Mouse (Mus musculus) heart, postnatal 25 days (tissue): ENCODE data around the gene Ganc. TPM values are rescaled to one million over a fixed set of nuclear protein-coding genes. Genes with fewer than 3 reads are reported as not detected.
A peak's percentile ranks its signal among the peaks of the same experiment; 100 is the strongest.

Source experiments
- DNase-seq: peaks from one replicate; pipeline ENCODE4 v3.0.0; 2022; ENCODE audit warnings: low spot score
- intact Hi-C: fragments of 180-260 bp; cut with DNase I; formaldehyde crosslinking; loops from one replicate; pipeline ENCODE4 v1.15.1; 2025
- total RNA-seq, 2 experiments: library from RNA; stranded (reverse); gene quantifications; 2 replicates each; pipeline ENCODE4 v1.2.3; 2021

Gene Ganc
- total RNA-seq, 2 experiments from 2014 or later, result 23.1 to 25.2 TPM

- intact Hi-C loops, result no loop called here
Measured at GRCm38 (mm10) chr2:120446373-120446772, 42.7 kb downstream of the Ganc start.

DNA sequence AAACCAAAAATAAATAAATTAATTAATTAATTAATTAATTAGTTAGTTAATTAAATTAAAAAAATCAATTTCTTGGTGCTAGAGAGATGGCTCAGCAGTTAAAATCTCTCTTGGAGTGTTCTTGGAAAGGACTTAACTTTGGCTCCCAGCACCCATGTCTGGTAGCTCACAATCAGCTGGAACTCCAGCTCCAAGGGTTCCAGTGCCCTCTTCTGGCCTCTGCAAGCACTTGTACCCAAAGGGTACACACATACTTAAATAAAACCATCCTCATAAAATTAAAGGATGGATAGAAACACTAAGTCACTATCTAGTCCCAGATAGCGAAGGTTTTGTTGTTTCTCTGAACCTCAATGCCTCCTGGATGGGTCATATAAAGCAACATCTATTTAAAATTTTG, 43.6 kb downstream of the Ganc start:
- intact Hi-C loops, result no loop called here
- DNase-seq, result no peak

More at GRCm38 (mm10) chr2:120446373-120446772, 42.7 kb downstream of the Ganc start:
- no peak for DNase-seq

DNA sequence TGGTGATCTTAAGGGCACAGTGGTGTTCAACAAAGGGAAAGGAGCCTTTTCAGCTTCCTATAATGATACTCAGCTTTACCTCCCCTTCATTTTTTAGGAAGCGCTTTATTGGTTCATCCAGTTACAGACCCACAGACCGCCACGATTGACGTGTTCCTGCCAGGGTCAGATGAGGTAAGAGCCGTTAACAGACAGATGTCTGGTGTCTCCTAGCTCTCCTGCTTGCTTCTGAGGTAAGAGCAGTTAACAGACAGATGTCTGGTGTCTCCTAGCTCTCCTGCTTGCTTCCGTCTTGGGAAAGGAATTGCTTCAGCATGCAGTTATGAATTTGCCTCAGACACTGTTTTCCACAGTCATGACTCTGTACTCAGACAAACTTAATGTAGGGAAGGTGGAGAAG, 47.0 kb downstream of the Ganc start:
- no peak for DNase-seq
- intact Hi-C loops, result no loop called here

DNA sequence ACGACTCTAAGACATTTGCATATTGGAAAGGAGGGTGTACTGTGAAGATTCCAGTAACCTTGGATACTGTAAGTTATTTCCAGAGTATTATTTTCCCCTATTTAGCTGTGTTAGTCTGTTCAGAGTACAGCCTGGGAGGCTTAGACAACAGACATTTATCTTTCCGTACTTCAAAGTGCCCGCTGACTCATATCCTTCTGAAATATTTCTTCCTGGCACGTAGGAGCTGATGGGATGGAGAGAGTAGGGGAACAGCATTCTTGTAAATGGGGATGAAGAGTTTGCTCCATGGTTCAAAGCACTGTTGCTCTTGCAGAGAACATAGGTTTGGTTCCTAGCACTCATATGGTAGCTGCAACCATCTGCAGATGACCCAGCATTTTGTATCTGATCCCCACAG, 48.9 kb downstream of the Ganc start:
- no peak for DNase-seq
- intact Hi-C loops, result no loop called here

GRCm38 (mm10) chr2:120454987-120455386, 51.3 kb downstream of the Ganc start:
- intact Hi-C loops, result no loop called here
- no peak for DNase-seq

DNA sequence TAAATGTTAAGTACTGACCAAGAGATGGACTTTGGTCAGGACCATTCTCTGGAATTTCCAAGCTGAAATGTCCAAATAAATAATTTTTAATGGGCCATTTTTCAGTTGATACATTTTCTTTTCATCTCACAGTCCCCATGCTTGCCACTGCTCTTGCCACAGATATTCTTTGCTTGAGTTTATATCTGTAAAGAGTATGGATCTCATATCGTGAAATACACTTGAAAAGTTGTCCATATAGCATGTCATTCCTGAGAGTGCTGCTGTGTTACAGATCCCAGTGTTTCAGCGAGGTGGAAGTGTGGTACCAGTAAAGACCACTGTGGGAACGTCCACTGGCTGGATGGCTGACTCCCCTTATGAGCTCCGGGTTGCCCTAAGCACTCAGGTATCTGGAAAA, 52.0 kb downstream of the Ganc start, which contains the start of gene Capn3:
TSS of gene Capn3 (plus strand) at position 301 of the 400 bp plus-strand sequence.
- intact Hi-C loops, result no loop called here
- no peak for DNase-seq

DNA sequence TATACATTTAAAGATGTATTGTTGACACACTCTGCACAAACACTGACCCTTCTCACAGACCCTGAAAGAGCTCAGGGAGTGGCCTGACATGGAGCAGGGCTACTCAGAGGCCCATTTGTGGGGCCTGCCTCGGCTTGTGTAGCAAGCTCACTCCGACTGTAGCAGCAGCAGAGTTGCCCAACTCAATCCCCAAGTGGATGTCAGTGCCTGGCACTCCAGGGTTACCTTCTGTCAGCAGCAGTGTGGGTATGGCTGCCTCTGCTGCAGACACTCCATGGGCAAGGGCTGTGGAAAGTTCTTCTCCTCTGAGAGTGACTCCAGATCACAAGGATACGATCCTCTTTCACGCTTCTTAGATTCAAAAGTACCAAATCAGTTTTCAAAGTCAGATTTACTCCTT, 56.5 kb downstream of the Ganc start:
- no peak for DNase-seq
- intact Hi-C loops, result no loop called here

DNA sequence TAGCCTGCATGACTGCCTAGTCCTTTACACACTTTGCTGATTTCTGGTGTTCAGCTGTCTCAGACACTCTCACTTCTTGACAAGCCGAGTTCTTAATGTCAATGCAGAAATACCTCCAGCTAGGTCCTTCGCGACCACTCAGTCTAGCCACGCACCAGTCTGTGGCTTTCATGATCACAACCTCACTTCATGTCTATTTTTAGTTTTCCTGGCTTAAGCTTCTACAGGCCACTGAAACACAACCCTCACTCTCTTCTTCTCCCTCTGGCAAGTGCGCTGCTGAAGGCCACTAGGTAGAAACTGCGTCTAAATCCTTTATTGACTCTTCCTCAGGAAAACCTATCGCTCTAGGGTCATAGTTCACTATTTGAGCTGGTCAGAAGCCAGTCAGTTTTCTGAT, 59.6 kb downstream of the Ganc start:
- intact Hi-C loops, result no loop called here
- DNase-seq, result no peak

DNA sequence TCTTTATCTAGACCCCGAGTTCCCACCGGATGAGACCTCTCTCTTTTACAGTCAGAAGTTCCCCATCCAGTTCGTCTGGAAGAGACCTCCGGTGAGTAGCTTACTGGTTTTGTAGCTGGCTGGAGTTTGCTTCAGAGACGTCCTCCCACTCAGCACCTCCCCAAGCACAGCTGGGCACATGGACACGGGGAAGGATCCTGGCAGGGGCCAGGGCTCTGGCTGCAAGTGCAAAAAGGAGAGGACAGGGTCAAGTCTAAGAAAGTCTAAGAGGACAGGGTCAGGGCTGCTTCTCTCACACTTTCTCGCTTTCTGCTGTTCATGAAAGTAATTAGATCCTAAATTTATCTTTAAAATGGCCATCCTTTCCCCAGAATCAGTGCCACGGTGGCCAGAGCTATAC, 60.4 kb downstream of the Ganc start:
- intact Hi-C loops, result no loop called here
- no peak for DNase-seq

DNA sequence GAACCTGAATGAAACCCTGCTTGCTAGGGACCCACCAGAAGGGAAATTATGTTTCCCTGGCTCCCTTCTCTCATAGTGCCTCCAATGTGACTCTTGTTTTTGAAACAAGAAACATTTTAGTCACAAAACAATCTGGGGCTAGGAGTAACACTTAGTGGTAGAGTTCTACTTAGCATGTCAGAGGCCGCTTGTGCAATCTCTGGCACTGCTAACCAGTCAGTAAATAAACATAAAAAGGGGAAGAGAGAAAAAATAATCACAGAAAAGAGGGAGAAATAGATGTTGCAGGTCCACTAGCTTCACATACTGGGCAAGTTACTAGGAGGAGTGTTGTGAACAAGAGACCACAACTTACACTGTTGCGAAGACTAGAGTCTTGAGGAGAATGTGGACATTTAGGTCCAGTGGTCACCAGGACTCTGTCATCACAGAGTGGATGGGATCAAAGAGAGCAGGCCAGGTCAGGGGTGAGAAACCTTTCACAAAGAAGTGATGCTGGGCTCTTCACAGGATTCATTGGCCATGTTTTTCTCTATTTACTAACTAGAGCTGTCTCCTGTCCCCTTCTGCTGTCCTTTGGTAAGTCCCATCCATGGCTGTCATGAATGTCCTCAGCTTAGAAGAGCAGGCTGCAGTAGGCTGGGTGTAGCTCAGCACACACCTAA, 61.2 kb downstream of the Ganc start:
- intact Hi-C loops, result no loop called here
- DNase-seq, result no peak

GRCm38 (mm10) chr2:120465397-120465785, 61.7 kb downstream of the Ganc start:
- intact Hi-C loops, result no loop called here
- DNase-seq, result no peak

GRCm38 (mm10) chr2:120468011-120468410, 64.3 kb downstream of the Ganc start:
- intact Hi-C loops, result no loop called here

DNA sequence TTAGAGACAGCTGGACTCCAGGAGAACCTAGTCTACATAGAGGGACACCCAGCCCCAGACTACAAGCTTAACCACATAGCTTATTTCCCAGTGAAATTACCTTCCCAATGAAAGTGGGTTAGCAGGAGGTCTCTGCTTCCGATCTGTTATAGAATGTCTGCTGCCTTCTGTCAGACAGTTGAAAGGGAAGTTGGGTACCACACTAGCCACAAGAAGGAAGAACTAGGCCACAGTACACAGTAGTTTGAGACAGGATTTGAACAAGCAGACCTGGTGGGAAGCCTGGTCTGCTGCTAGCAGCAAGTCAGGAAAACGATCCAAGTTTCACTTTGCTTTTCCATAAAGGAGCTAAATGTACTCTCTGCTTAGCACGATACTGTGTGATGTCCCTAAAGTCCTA, 65.5 kb downstream of the Ganc start:
- no peak for DNase-seq
- intact Hi-C loops, result no loop called here

More at GRCm38 (mm10) chr2:120468011-120468410, 64.3 kb downstream of the Ganc start:
- DNase-seq, result no peak

- no peak for DNase-seq
- intact Hi-C loops, result no loop called here
Measured at GRCm38 (mm10) chr2:120469715-120470114, 66.0 kb downstream of the Ganc start.

- intact Hi-C loops, result no loop called here
- no peak for DNase-seq
Measured at GRCm38 (mm10) chr2:120470856-120471255, 67.2 kb downstream of the Ganc start.

- intact Hi-C loops, result loop anchor here (5.0 kb wide), 2 partner anchors 131 to 191 kb away; partner anchors contain the start of genes Haus2 and Lrrc57
Measured at GRCm38 (mm10) chr2:120476277-120477087, 72.8 kb downstream of the Ganc start.

DNA sequence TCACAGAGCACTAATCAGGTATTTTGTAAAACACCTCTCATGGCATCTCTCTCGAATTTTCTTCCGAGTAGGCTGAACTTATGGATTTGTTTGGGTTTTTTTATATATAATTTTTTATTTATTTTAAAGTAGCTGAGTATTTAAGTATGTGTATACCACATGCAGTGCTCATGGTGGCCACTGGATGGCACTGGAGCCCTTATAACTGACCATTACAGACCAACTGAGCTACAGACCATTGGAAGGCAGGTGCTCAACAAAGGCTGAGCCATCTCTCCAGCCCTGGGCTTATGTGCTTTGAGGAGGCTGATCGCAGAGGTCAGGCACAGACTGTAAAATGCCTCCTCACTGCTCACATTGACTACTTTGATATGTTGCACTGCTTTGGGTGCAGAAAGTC, 74.9 kb downstream of the Ganc start:
- intact Hi-C loops, result loop anchor here (2.0 to 5.0 kb wide), 3 partner anchors 129 to 388 kb away; partner anchors contain the start of genes Haus2 and Lrrc57
- peak; percentile 21 for DNase-seq

More at GRCm38 (mm10) chr2:120476277-120477087, 72.8 kb downstream of the Ganc start:
- no peak for DNase-seq

DNA sequence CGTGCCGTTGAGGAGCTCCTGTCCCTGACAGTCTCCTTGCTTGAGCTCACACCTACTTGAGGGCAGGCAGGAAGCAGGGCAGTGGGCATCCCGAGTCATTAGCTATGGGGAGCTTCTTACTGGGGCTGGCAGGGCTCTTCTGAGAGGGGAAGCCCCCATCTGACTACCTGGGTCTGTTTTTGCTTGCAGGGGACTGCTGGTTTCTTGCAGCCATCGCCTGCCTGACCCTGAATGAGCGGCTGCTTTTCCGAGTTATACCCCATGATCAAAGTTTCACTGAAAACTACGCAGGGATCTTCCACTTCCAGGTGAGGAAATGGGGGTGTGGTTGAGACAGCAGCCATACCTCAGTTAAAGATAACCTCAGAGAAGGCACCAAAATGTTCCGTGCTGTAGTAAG, 78.2 kb downstream of the Ganc start:
- intact Hi-C loops, result no loop called here
- DNase-seq, result no peak

- DNase-seq, result no peak
- intact Hi-C loops, result no loop called here
Measured at GRCm38 (mm10) chr2:120482506-120483389, 79.1 kb downstream of the Ganc start.

DNA sequence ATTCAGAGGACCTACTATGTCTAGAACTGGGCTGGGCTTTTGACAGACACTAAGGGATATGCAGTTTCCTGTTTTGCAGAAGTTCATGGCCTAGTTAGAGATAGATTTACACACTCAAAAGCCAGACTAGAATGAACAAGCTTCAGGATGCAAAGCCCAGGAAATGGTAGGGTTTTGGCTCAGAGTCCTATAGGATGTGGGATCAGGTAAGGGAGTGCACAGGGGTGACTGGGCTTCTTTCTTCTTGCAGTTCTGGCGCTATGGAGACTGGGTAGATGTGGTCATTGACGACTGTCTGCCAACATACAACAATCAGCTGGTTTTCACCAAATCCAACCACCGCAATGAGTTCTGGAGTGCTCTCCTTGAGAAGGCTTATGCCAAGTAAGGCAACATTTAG, 80.5 kb downstream of the Ganc start:
- intact Hi-C loops, result no loop called here
- DNase-seq, result no peak
